Mouse (Mus musculus) retina, postnatal 7 days (tissue): ENCODE data around the gene Nop14.

Experiments used
- DNase-seq: peaks from one replicate; pipeline ENCODE4 v3.0.0-alpha.2; 2012; ENCODE audit warnings: low read depth, low spot score

Nop14 gene

GRCm38 (mm10) chr5:34659686-34660590 is at the start of gene Nop14, which contains the start of gene Grk4:
Gene Nop14 (minus strand): TSS chr5:34660148.
Gene Grk4 (plus strand): TSS chr5:34660379.
- peak; percentile 99 for DNase-seq

GRCm38 (mm10) chr5:34708436-34708835 is 48.5 kb upstream of the Nop14 start:
- no peak for DNase-seq

- no peak for DNase-seq
Observed at GRCm38 (mm10) chr5:34695521-34695920, 35.6 kb upstream of the Nop14 start.

- no peak for DNase-seq
Observed at GRCm38 (mm10) chr5:34692782-34693181, 32.8 kb upstream of the Nop14 start.

DNA sequence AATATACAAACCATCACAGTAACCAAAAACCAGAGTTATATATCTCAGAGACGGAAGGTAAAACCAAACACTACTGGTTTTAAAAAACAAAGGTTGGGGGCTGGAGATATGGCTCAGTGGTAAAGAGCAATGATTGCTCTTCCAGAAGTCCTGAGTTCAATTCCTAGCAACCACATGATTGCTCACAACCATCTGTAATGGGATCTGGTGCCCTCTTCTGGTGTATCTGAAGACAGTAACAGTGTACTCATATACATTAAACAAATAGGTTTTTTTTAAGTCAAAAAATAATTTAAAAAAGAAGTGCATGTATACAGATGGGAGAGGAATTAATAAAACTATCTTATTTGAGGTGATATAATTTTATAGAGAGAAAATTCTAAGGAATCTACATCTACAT is 29.9 kb upstream of the Nop14 start:
- DNase-seq, result no peak

- DNase-seq, result no peak
Observed at GRCm38 (mm10) chr5:34670280-34670679, 10.3 kb upstream of the Nop14 start.

GRCm38 (mm10) chr5:34669493-34669892 is 9.5 kb upstream of the Nop14 start:
- no peak for DNase-seq

DNA sequence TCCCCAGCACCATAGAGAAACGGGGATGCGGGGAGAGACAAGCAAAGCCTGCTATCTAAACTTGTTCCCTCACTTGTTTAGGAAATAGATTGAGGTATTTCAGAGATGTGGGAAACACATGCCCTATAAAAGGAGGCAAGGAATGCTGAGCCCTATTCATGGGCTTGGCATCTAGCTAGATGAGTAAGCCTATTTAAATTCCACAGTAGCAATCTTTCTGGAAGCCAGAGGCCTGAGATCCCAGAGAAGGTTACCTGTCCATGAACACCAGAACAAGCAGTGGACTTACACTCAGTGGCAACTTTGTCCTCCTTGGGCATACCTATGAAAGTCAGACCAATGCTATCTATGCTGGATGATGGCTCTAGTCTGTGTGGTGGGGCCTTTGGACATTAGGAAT is 3.3 kb upstream of the Nop14 start:
- no peak for DNase-seq

GRCm38 (mm10) chr5:34661909-34662308 is 2.0 kb upstream of the Nop14 start:
- no peak for DNase-seq

DNA sequence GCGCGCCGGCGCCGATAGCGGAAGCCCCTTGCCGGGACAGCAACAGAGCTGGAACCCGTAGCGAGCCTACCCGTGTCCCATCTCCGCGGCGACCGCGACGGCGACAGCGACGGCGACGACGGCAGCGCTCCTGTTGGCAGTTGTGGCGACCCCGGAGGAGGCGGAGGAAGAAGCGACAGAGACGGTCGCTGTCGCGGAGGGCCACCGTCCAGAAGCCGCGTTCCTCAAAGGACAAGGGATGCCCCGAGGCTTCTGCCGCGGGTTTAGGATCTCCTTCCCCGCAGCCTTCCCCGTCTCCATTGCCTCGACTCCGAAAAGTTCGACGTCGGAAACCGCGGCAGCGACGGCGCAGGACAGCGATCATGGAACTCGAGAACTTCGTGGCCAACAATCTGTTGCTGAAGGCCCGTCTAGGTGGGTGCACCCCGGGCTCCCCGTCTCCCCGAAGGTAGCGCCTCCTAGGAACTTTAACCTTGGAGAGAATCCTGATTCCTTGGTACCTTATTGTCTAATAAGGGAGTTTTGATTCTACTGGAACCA is 713 bp upstream of the Nop14 start:
- DNase-seq, result peak; percentile 6

DNA sequence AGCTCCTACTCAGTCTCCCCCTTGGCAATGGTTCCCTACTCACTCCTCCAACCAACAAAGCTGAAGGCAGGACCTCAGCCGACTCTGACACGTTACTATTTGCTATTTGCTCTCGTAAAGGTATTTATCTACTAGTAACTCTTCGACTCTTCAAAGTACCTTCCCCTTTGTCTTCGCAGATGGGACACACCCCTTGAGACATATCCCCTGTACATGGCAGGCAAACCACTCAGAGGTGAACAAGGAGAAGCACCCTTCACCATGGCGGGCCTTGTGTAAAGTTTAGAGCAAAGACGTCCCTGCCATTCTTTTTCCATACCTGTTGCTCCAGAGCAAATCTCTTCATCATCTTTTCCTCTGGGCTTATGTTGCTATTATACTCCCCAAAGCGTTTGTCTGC is 2.4 kb downstream of the Nop14 start:
- DNase-seq, result no peak

DNA sequence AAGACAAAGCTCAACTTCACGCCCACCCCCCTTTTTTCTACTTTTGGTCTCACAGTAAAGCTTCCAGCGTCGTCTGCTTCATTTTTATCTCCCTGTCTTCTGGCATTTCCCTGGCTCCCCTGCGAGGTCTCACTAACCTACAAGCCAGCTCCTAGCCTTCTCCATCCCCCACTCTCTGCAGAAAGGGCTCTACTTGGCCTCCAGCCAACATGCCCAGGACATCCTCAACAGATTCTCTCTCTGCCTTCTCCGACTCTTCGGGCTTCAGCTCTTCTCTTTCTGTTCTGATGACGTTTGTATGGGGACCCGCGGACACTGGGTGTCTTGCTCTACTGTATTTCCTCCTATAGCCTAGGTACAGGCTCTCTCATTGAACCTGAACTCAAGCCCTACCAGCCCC is 5.1 kb downstream of the Nop14 start:
- DNase-seq, result no peak

DNA sequence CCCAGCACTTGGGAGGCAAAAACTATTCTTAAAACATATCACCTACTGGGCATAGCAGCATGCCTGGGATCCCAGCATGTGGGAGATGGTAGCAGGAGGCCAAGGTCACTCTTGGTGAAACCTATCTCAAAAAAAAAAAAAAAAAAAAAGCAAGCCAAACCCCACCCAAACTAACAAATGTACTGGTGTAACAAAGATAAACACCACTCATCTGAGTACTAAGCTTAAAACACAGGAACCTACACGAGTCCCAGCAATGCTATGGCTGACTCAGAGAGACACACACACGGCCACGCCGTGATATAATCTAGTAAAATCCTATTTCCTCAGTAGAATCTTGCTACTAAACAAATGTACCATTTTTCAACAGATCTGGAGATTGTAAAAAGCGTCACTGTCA is 7.0 kb downstream of the Nop14 start:
- no peak for DNase-seq

DNA sequence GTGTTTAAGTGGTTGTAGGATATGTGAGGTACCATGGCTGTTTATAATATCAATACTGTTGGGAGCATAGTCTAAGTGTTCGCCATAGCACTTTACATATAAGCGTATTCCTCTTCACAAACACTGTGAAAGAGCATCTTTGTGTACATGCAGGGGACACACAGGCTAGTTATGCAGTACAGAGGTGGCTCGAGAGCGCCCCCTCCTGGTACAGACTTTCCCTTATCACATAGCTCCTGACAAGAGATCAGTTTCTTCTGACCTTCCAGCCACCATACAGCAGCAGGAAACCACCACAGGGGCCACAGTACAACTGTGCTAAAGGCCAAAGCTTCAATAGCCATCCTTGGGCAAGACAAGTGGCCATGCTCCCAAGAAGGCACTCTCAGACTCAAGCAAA is 12.4 kb downstream of the Nop14 start:
- DNase-seq, result peak; percentile 24

DNA sequence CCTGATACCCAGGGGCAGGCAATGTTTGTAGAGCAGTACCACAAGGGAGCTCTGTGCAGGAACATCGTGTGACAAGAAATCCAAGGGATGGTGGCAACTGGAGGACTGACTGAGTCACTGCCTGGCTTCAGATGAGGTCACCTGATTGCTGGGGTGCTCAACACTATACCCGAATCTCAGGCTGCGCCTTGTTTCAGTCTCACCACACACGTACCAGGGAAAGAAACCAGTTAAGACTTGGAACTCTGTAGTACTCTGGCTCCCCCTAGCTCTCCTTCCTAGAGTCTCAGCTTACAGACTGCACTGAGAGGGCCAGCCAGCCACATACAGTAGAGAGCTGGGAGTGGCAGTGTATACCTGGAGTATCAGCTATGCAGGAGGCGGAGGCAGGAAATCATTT is 17.0 kb downstream of the Nop14 start:
- peak; percentile 54 for DNase-seq

- DNase-seq, result no peak
Observed at GRCm38 (mm10) chr5:34641991-34642390, 18.0 kb downstream of the Nop14 start.

DNA sequence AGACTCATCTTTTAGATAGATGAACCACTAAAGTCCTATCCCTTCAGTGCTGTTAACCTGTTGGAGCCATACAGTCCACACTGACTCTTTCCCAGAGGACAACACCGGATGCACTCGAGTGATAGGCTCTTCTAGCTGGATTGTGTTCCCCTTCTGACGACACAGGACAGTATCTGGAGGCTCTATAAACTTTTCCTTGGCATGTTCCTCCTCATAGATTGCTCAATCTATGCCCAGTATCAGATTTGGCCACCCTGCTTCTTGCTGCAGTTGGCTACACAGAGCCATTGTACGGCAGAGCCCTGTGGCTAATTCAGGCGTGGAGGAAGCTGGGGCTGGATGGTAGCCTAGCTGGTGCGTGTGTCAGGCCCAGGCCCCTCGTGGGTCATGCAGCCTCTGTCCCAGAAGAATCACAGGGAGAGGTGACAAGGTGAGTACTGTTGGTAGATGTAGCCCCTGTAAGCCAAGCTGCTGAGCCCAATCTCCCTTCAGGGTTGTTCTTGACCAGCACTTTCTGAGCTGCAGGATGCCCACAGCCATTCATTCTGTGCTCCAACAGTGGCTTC is 22.3 kb downstream of the Nop14 start:
- no peak for DNase-seq

- peak; percentile 47 for DNase-seq
Observed at GRCm38 (mm10) chr5:34636481-34637287, 23.3 kb downstream of the Nop14 start, which contains the start of gene Mfsd10. Gene Mfsd10 (minus strand): TSS chr5:34637212.

DNA sequence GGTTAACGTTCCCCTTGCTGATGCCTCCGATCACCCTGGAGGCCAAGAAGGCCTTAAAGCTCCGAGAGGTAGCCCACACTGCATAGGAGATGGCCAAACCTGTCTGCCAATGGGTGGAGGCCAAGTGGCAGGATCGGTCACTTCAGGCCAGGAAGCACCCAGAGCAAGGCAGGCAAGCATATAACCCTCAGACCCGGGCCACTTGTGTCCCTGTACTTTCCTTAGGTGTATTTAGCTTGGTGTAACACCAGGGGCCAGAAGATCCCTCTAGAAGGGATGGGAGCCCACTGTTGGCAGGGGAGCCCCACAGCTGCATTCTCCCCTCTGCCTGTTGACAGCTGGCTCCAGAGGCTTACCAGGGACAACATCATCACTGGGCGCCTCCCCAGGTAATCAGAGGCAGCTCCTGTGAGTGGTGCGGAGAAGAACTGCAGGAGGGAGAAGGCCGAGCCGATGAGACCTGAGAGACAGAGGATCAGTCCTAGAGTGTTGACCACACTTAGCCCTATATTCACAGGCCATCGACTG is 24.2 kb downstream of the Nop14 start:
- DNase-seq, result no peak

DNA sequence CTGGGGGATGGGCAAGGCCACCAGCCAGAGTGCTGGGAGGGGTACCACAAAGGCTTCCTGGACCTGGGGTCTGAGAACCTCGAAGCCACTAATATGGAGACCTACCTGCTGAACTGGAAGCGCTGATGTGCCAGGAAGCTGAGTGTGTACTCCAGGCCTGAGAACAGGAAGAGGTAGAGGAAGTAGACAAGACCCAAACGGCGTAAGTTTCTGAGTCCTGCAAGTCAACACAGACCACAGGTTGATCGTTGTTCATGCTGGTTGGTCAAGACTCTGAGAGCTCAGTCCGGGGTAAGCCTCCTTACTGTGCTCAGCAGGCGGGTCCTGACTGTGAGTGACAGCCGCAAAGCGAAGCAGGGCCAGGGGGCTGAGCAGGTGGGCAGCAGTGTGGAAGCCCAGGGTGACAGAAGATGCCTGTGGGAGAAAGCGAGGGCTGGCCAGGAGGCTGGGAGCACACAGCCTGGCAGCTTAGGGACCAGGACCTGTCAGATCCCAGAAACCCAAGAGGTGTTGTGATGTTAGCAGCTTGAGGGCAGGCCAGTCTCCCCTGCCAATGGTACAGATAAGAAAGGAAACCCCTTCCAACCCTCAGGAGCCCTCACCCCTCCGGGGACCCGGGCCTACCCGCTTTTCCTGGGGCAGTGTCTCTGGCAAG is 25.1 kb downstream of the Nop14 start:
- no peak for DNase-seq

GRCm38 (mm10) chr5:34633641-34634040 is 26.3 kb downstream of the Nop14 start:
- no peak for DNase-seq
